Mouse (Mus musculus) myocyte (in vitro differentiated cells): Measurements from ENCODE around the gene Fgl2. TPM values are rescaled to one million over a fixed set of nuclear protein-coding genes. Genes with fewer than 3 reads are reported as not detected.

Experiments used
- H3K27me3 ChIP-seq: one replicate; pipeline ENCODE4 v1.6.1; 2011; ENCODE audit not compliant: control insufficient read depth, insufficient read depth, insufficient read length
- H3K36me3 ChIP-seq: one replicate; pipeline ENCODE4 v1.6.1; 2011; ENCODE audit not compliant: control insufficient read depth, insufficient read depth
- H3K4me2 ChIP-seq: one replicate; pipeline ENCODE4 v1.6.1; 2011; ENCODE audit warnings: low read depth, control low read depth
- H3K4me3 ChIP-seq: one replicate; pipeline ENCODE4 v1.5.1; 2011; ENCODE audit warnings: mild to moderate bottlenecking, control low read depth, moderate library complexity
- H3K79me2 ChIP-seq: one replicate; pipeline ENCODE4 v1.6.1; 2011; ENCODE audit not compliant: control insufficient read depth, insufficient read depth
- H3ac ChIP-seq: one replicate; pipeline ENCODE4 v1.6.1; 2011; ENCODE audit not compliant: control insufficient read depth, insufficient read length
- CEBPB ChIP-seq: IDR thresholded peaks from 2 replicates; pipeline ENCODE4 v1.6.1; 2011; ENCODE audit warnings: mild to moderate bottlenecking, moderate library complexity; ENCODE audit not compliant: poor library complexity, insufficient read depth, severe bottlenecking
- E2F4 ChIP-seq: IDR thresholded peaks from one replicate; pipeline ENCODE4 v1.6.1; 2011; ENCODE audit warnings: mild to moderate bottlenecking, control low read depth, moderate library complexity; ENCODE audit not compliant: insufficient read depth
- MAX ChIP-seq: IDR thresholded peaks from one replicate; pipeline ENCODE4 v1.6.1; 2011; ENCODE audit warnings: low read depth, mild to moderate bottlenecking, control low read depth
- MYOD1 ChIP-seq, 3 experiments: IDR thresholded peaks; one replicate each; pipeline ENCODE4 v1.6.1; 2011; ENCODE audit warnings: control low read depth in 2 of 3, low read depth in 2 of 3, mild to moderate bottlenecking in 2 of 3, moderate library complexity in 1 of 3; ENCODE audit not compliant: insufficient read length in 2 of 3, control insufficient read depth in 1 of 3
- MYOG ChIP-seq, 3 experiments: IDR thresholded peaks; one replicate each; pipeline ENCODE4 v1.6.1; 2011; ENCODE audit warnings: control low read depth in 2 of 3, low read depth in 2 of 3, mild to moderate bottlenecking in 2 of 3; ENCODE audit not compliant: insufficient read length in 2 of 3, control insufficient read depth in 1 of 3, insufficient read depth in 1 of 3
- POLR2A ChIP-seq: IDR thresholded peaks from one replicate; pipeline ENCODE4 v1.6.1; 2011; ENCODE audit warnings: low read depth, mild to moderate bottlenecking, control low read depth, moderate library complexity; ENCODE audit not compliant: insufficient read length
- POLR2AphosphoS2 ChIP-seq: IDR thresholded peaks from one replicate; pipeline ENCODE4 v1.6.1; 2011; ENCODE audit warnings: low read depth, control low read depth; ENCODE audit not compliant: insufficient read length
- REST ChIP-seq: IDR thresholded peaks from one replicate; pipeline ENCODE4 v1.6.1; 2011; ENCODE audit warnings: mild to moderate bottlenecking, control low read depth, moderate library complexity; ENCODE audit not compliant: insufficient read depth, insufficient read length
- SRF ChIP-seq: IDR thresholded peaks from one replicate; pipeline ENCODE4 v1.6.1; 2011; ENCODE audit warnings: low read depth; ENCODE audit not compliant: control insufficient read depth, insufficient read length
- TCF12 ChIP-seq: IDR thresholded peaks from one replicate; pipeline ENCODE4 v1.6.1; 2011; ENCODE audit warnings: mild to moderate bottlenecking, control low read depth; ENCODE audit not compliant: poor library complexity, insufficient read depth, severe bottlenecking
- TCF3 ChIP-seq: IDR thresholded peaks from one replicate; pipeline ENCODE4 v1.6.1; 2011; ENCODE audit warnings: low read depth, control low read depth; ENCODE audit not compliant: insufficient read length
- USF1 ChIP-seq: IDR thresholded peaks from one replicate; pipeline ENCODE4 v1.6.1; 2011; ENCODE audit warnings: low read depth, mild to moderate bottlenecking, control low read depth, moderate library complexity
- polyA plus RNA-seq: library from polyadenylated mRNA; unstranded; fragments of >200 nt; fragmentation: generic; extraction: Trizol; gene quantifications from one replicate; pipeline ENCODE4 v1.2.1, GENCODE M21; 2012; ENCODE audit warnings: missing spikeins

Gene Fgl2
- polyA plus RNA-seq, 1 experiment = 0.04 TPM

- Histone ChIP-seq H3K4me2 (no peak overlapping the region), H3K4me3 (no peak overlapping the region), H3K27me3 (no peaks in the 10 kb centered on the region), H3K79me2 (peaks cover under 1% of the 10 kb centered on the region), H3K36me3 (no peaks in the 10 kb centered on the region), H3ac (no peak overlapping the region)
- TF ChIP-seq CEBPB (no peak), MAX (no peak), POLR2A (no peak), MYOG (IDR thresholded peaks at IDR 0.05; ENCODE audit: control insufficient read depth in 1 of 3, insufficient read depth in 1 of 3, insufficient read length in 2 of 3, low read depth in 2 of 3) (no peak), REST (no peak), TCF12 (no peak), MYOD1 (IDR thresholded peaks at IDR 0.05; ENCODE audit: control insufficient read depth in 1 of 3, insufficient read length in 2 of 3, low read depth in 2 of 3) (no peak), SRF (no peak), E2F4 (no peak), USF1 (no peak), POLR2AphosphoS2 (no peak), TCF3 (no peak)
These were observed 48.2 kb downstream of the Fgl2 start for GRCm38 (mm10) chr5:21420609-21421008.

- TF ChIP-seq MYOD1 (IDR thresholded peaks at IDR 0.05; ENCODE audit: control insufficient read depth in 1 of 3, insufficient read length in 2 of 3, low read depth in 2 of 3) = peak in 1 of 3 experiments; percentile 7
- no peak for TF ChIP-seq POLR2A
These were observed 52.5 kb downstream of the Fgl2 start, which contains the start of the genes Ccdc146 and Fam185a for GRCm38 (mm10) chr5:21424614-21425602. Ccdc146 (minus strand) TSS chr5:21424677. Fam185a (plus strand) TSS chr5:21424958.

GRCm38 (mm10) chr5:21426666-21427065, 54.2 kb downstream of the Fgl2 start:
- TF ChIP-seq MYOD1 (IDR thresholded peaks at IDR 0.05; ENCODE audit: control insufficient read depth in 1 of 3, insufficient read length in 2 of 3, low read depth in 2 of 3) (no peak), TCF3 (no peak), POLR2AphosphoS2 (no peak), TCF12 (no peak), SRF (no peak)
- no peak overlapping the region for H3K4me2 ChIP-seq

More at GRCm38 (mm10) chr5:21424614-21425602, 52.5 kb downstream of the Fgl2 start, which contains the start of the genes Ccdc146 and Fam185a:
- no peaks in the 10 kb centered on the region for H3K27me3 ChIP-seq
- peak within 1 kb of the TSS; percentile 56 for H3K4me3 ChIP-seq
- peak within 1 kb of the TSS; percentile 89 for H3K4me2 ChIP-seq
- peak within 1 kb of the TSS; percentile 52 for H3ac ChIP-seq
- H3K79me2 ChIP-seq = peaks cover 4% of the 10 kb centered on the region
- no peaks in the 10 kb centered on the region for H3K36me3 ChIP-seq

More at GRCm38 (mm10) chr5:21426666-21427065, 54.2 kb downstream of the Fgl2 start:
- H3K79me2 ChIP-seq = peaks cover 4% of the 10 kb centered on the region
- no peaks in the 10 kb centered on the region for H3K36me3 ChIP-seq
- peak overlapping the region; percentile 56 for H3K4me3 ChIP-seq
- H3ac ChIP-seq = no peak overlapping the region
- H3K27me3 ChIP-seq = no peaks in the 10 kb centered on the region

Other genes with a start within 250 kb of the Fgl2 start
- gene Gsap, start 186.4 kb upstream of the Fgl2 start, polyA plus RNA-seq = 2.6 TPM
- not detected for gene Ccdc146, start 52.0 kb downstream of the Fgl2 start, polyA plus RNA-seq
- 1.9 TPM for gene Fam185a, start 52.3 kb downstream of the Fgl2 start, polyA plus RNA-seq
- 70.3 TPM for gene Lrrc17, start 170.9 kb downstream of the Fgl2 start, polyA plus RNA-seq